Comparison of ENCODE assay signal across 8 mouse cellular contexts in the genomic region with DNA sequence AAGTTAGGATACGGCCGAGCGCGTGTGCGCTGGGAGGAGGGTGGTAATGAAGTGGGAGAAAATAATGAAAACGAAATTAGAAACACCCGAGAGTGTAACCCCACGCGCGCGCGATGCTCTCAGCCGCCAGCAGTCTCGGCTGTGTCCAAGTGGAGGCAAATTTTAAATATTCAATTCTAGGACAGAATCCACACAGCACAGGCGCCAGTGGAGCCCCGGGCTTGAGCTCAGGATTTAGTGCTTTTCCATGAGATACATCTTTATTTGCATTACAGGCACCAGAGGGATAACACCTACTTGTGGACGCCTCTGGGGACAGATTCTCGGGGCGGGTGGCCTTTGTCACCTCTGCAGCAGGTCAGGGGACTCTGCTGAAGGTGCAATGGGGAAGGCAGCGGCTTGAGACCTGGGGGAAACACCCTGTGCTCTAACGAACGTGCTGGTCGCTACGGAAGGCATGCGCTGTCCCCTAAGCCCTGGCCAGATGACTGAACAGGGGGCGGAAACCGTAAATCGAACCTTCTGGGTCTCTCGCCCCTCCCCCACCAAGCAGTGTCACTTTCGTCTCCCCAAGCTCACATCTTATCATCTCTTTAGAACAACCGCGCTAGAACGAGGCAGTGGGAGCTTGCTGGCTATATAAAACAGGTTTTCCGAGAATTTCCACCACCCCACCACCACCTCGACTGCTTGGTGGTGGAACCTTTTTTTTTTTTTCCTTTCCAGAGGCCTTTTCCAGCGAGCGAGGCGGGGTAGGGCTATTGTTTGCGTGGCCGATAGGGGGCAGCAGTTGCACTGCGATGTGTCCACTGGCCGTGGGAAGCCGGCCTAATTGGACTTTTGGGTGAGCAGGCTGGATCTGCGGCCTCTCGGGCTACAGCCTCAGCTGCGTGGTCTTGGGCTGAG.
A peak's percentile ranks its signal among the peaks of the same experiment; 100 is the strongest.
DNase-seq lines count a peak whose midpoint lies in the region; ATAC-seq and TF ChIP-seq lines count a peak whose summit lies in the region.

No protein-coding gene starts in this region.

- H3K9ac ChIP-seq in lung, embryonic 15.5 days: peak overlapping the region; percentile 82

- no peaks in the 10 kb centered on the region for H3K36me3 ChIP-seq in G1E (replicated peaks)
- H3K36me3 ChIP-seq in hindbrain, embryonic 10.5 days: no peaks in the 10 kb centered on the region
- H3K36me3 ChIP-seq in lung, embryonic 15.5 days: no peaks in the 10 kb centered on the region

- peak overlapping the region; percentile 62; the same call in 1 of the 2 replicates for H3K4me3 ChIP-seq in G1E (ENCODE audit: low read depth, low read length)
- peak overlapping the region; percentile 82 for H3K4me3 ChIP-seq in hindbrain, embryonic 10.5 days
- H3K4me3 ChIP-seq in lung, embryonic 15.5 days: peak overlapping the region; percentile 58
- H3K4me3 ChIP-seq in olfactory bulb, adult 2 months (ENCODE audit: insufficient read depth, low read depth, low read length): peak overlapping the region; percentile 74

- peak; percentile 19 for DNase-seq in G1E (ENCODE audit: low spot score)
- peak; percentile 92 for DNase-seq in cerebellum, adult 18-20 months
- peak; percentile 90 for DNase-seq in hindbrain, embryonic 10.5 days (ENCODE audit: low spot score)
- DNase-seq in layer of hippocampus, adult 9-10 months (ENCODE audit: low spot score): peak; percentile 67
- DNase-seq in thymus, adult 18-20 months: peak; percentile 34 to 53

- peak; percentile 43; the same call in 1 of the 2 replicates for TF ChIP-seq CTCF in G1E (IDR thresholded peaks at IDR 0.05; ENCODE audit: low read depth, low read length)
- peak; percentile 99 for TF ChIP-seq CTCF in olfactory bulb, adult 2 months (IDR thresholded peaks at IDR 0.05; ENCODE audit: insufficient read depth, low read depth, low read length)

- peak overlapping the region; percentile 96 for H3K4me2 ChIP-seq in lung, embryonic 15.5 days

- peak overlapping the region; percentile 96 for H3K27ac ChIP-seq in hindbrain, embryonic 10.5 days
- H3K27ac ChIP-seq in lung, embryonic 15.5 days: peak overlapping the region; percentile 95
- H3K27ac ChIP-seq in olfactory bulb, adult 2 months (ENCODE audit: insufficient read depth, low read depth, low read length): peak overlapping the region; percentile 29

- no peaks in the 10 kb centered on the region for H3K9me3 ChIP-seq in G1E (replicated peaks)
- H3K9me3 ChIP-seq in hindbrain, embryonic 10.5 days: no peaks in the 10 kb centered on the region
- H3K9me3 ChIP-seq in lung, embryonic 15.5 days: no peaks in the 10 kb centered on the region

- WGBS in hindbrain, embryonic 10.5 days: under 1% methylated on average over 46 of the region's 46 CpGs
- WGBS in lung, embryonic 15.5 days: under 1% methylated on average over 46 of the region's 46 CpGs
- under 1% methylated on average over 46 of the region's 46 CpGs for WGBS in olfactory bulb, adult 2 months

- peak; percentile 45; the same call in 1 of the 2 replicates for ATAC-seq in G1E (ENCODE audit: extremely low read depth, insufficient number of reproducible peaks, low FRiP score, poor library complexity, severe bottlenecking)
- peak; percentile 62 for ATAC-seq in frontal cortex, adult (ENCODE audit: low TSS enrichment)
- peak; percentile 62 for ATAC-seq in lung, embryonic 15.5 days (ENCODE audit: borderline replicate concordance, extremely low read depth, low FRiP score, low TSS enrichment)

- peaks cover 12% of the 10 kb centered on the region for H3K4me1 ChIP-seq in G1E (ENCODE audit: insufficient read depth, low read depth, low read length)
- peaks cover 20% of the 10 kb centered on the region for H3K4me1 ChIP-seq in hindbrain, embryonic 10.5 days (replicated peaks)
- peaks cover 9% of the 10 kb centered on the region; the same call in 1 of the 2 replicates for H3K4me1 ChIP-seq in lung, embryonic 15.5 days
- H3K4me1 ChIP-seq in olfactory bulb, adult 2 months (ENCODE audit: control insufficient read depth, insufficient read depth, low read length): no peaks in the 10 kb centered on the region

- H3K27me3 ChIP-seq in G1E (ENCODE audit: insufficient read depth, low read length): peaks cover 24% of the 10 kb centered on the region
- H3K27me3 ChIP-seq in hindbrain, embryonic 10.5 days (ENCODE audit: insufficient read depth, poor library complexity, severe bottlenecking): peaks cover 8% of the 10 kb centered on the region; the same call in 1 of the 2 replicates
- no peaks in the 10 kb centered on the region for H3K27me3 ChIP-seq in lung, embryonic 15.5 days

- no peak for TF ChIP-seq POLR2A in olfactory bulb, adult 2 months (IDR thresholded peaks at IDR 0.05; ENCODE audit: insufficient read depth, low read depth, low read length)

Comparison
In these comparisons a context has a peak if more than half of its experiments do, and no peak if none do; other contexts are left out.
1. Peak in every context shown above with its lines: DNase-seq, ATAC-seq, H3K4me3 ChIP-seq and H3K27ac ChIP-seq.
2. DNase-seq: peak in every context shown above with its lines; median percentile 92 in cerebellum, adult 18-20 months; 90 in hindbrain, embryonic 10.5 days; 67 in layer of hippocampus, adult 9-10 months; 44 in thymus, adult 18-20 months; 19 in G1E.
3. H3K27ac ChIP-seq: peak in every context shown above with its lines; median percentile 96 in hindbrain, embryonic 10.5 days; 95 in lung, embryonic 15.5 days; 29 in olfactory bulb, adult 2 months.